Mouse (Mus musculus): Measurements from ENCODE around the gene Tsfm. TPM values are rescaled to one million over a fixed set of nuclear protein-coding genes. Genes with fewer than 3 reads are reported as not detected.

Tsfm gene
- polyA plus RNA-seq, 1 experiment from 2014 or later: 69.6 TPM

GRCm38 (mm10) chr10:126991676-126992075 is 39.0 kb downstream of the Tsfm start:
- no peak for ATAC-seq (ENCODE audit: insufficient number of reproducible peaks, low FRiP score, low TSS enrichment, low read depth)
- Histone ChIP-seq H3K36me3 (peaks cover 57% of the 10 kb centered on the region), H3K9ac (no peak overlapping the region), H3K27me3 (no peaks in the 10 kb centered on the region), H3K4me3 (no peak overlapping the region), H3K4me2 (no peak overlapping the region), H3K9me3 (no peaks in the 10 kb centered on the region), H3K27ac (no peak overlapping the region), H3K4me1 (peaks cover 57% of the 10 kb centered on the region)
- 47% methylated on average over 3 of the region's 3 CpGs for WGBS

- peaks cover 67% of the 10 kb centered on the region for H3K4me1 ChIP-seq
Observed at GRCm38 (mm10) chr10:126990313-126991056, 40.2 kb downstream of the Tsfm start.

GRCm38 (mm10) chr10:126988513-126989165 is 42.0 kb downstream of the Tsfm start:
- Histone ChIP-seq H3K36me3 (peaks cover 31% of the 10 kb centered on the region), H3K4me3 (no peak overlapping the region), H3K4me2 (no peak overlapping the region), H3K9ac (no peak overlapping the region), H3K4me1 (peaks cover 81% of the 10 kb centered on the region), H3K9me3 (no peaks in the 10 kb centered on the region), H3K27me3 (no peaks in the 10 kb centered on the region), H3K27ac (peak overlapping the region; percentile 100)
- no peak for ATAC-seq (ENCODE audit: insufficient number of reproducible peaks, low FRiP score, low TSS enrichment, low read depth)
- 54% methylated on average over 5 of the region's 5 CpGs for WGBS

More at GRCm38 (mm10) chr10:126990313-126991056, 40.2 kb downstream of the Tsfm start:
- no peaks in the 10 kb centered on the region for H3K9me3 ChIP-seq
- peak; percentile 64; the same call in 1 of the 2 replicates for ATAC-seq (ENCODE audit: insufficient number of reproducible peaks, low FRiP score, low TSS enrichment, low read depth)
- H3K4me3 ChIP-seq: no peak overlapping the region
- H3K4me2 ChIP-seq: no peak overlapping the region
- 50% methylated on average over 7 of the region's 7 CpGs for WGBS
- H3K36me3 ChIP-seq: peaks cover 49% of the 10 kb centered on the region
- H3K27ac ChIP-seq: peak overlapping the region; percentile 73
- H3K9ac ChIP-seq: no peak overlapping the region
- no peaks in the 10 kb centered on the region for H3K27me3 ChIP-seq

- Histone ChIP-seq H3K27ac (peak overlapping the region; percentile 100), H3K9me3 (no peaks in the 10 kb centered on the region), H3K36me3 (peaks cover 19% of the 10 kb centered on the region), H3K4me1 (peaks cover 93% of the 10 kb centered on the region), H3K27me3 (no peaks in the 10 kb centered on the region), H3K4me2 (peak overlapping the region; percentile 24), H3K4me3 (0 out of 2 replicates have a peak overlapping the region, but pooled peaks have one; percentile 1), H3K9ac (0 out of 2 replicates have a peak overlapping the region, but pooled peaks have one; percentile 26)
- ATAC-seq (ENCODE audit: insufficient number of reproducible peaks, low FRiP score, low TSS enrichment, low read depth): no peak
- WGBS: 48% methylated on average over 8 of the region's 8 CpGs
Observed at GRCm38 (mm10) chr10:126987183-126988118, 43.2 kb downstream of the Tsfm start.

- Histone ChIP-seq H3K27ac (peak overlapping the region; percentile 100), H3K27me3 (no peaks in the 10 kb centered on the region), H3K4me1 (peaks cover 99% of the 10 kb centered on the region), H3K4me3 (no peak overlapping the region), H3K9me3 (no peaks in the 10 kb centered on the region), H3K9ac (no peak overlapping the region), H3K36me3 (peaks cover 11% of the 10 kb centered on the region), H3K4me2 (peak overlapping the region; percentile 24; the same call in 1 of the 2 replicates)
- ATAC-seq (ENCODE audit: insufficient number of reproducible peaks, low FRiP score, low TSS enrichment, low read depth): peak; percentile 59
- 17% methylated on average over 4 of the region's 4 CpGs for WGBS
Observed at GRCm38 (mm10) chr10:126986541-126986961, 44.1 kb downstream of the Tsfm start.

- no peak overlapping the region for H3K9ac ChIP-seq
- WGBS: 90% methylated on average over 9 of the region's 9 CpGs
- H3K4me1 ChIP-seq: peaks cover 99% of the 10 kb centered on the region
- no peak for ATAC-seq (ENCODE audit: insufficient number of reproducible peaks, low FRiP score, low TSS enrichment, low read depth)
- H3K4me2 ChIP-seq: peak overlapping the region; percentile 24; the same call in 1 of the 2 replicates
- no peak overlapping the region for H3K4me3 ChIP-seq
- no peaks in the 10 kb centered on the region for H3K27me3 ChIP-seq
- no peaks in the 10 kb centered on the region for H3K9me3 ChIP-seq
- peak overlapping the region; percentile 100 for H3K27ac ChIP-seq
- peaks cover 3% of the 10 kb centered on the region; the same call in 1 of the 2 replicates for H3K36me3 ChIP-seq
Observed at GRCm38 (mm10) chr10:126985579-126985978, 45.1 kb downstream of the Tsfm start.

GRCm38 (mm10) chr10:126985127-126985526 is 45.5 kb downstream of the Tsfm start:
- peak overlapping the region; percentile 100 for H3K27ac ChIP-seq
- no peaks in the 10 kb centered on the region for H3K27me3 ChIP-seq
- H3K36me3 ChIP-seq: peaks cover 3% of the 10 kb centered on the region; the same call in 1 of the 2 replicates
- 0 out of 2 replicates have a peak overlapping the region, but pooled peaks have one; percentile 5 for H3K9ac ChIP-seq
- no peak for ATAC-seq (ENCODE audit: insufficient number of reproducible peaks, low FRiP score, low TSS enrichment, low read depth)
- no peaks in the 10 kb centered on the region for H3K9me3 ChIP-seq
- peaks cover 94% of the 10 kb centered on the region for H3K4me1 ChIP-seq
- WGBS: 61% methylated on average over 4 of the region's 4 CpGs
- H3K4me2 ChIP-seq: peak overlapping the region; percentile 91
- H3K4me3 ChIP-seq: no peak overlapping the region

- 15% methylated on average over 5 of the region's 5 CpGs for WGBS
- Histone ChIP-seq H3K4me1 (peaks cover 87% of the 10 kb centered on the region), H3K36me3 (peaks cover 3% of the 10 kb centered on the region; the same call in 1 of the 2 replicates), H3K27ac (peak overlapping the region; percentile 100), H3K27me3 (no peaks in the 10 kb centered on the region), H3K4me2 (peak overlapping the region; percentile 91), H3K9me3 (no peaks in the 10 kb centered on the region), H3K4me3 (0 out of 2 replicates have a peak overlapping the region, but pooled peaks have one; percentile 1), H3K9ac (peak overlapping the region; percentile 23; the same call in 1 of the 2 replicates)
- ATAC-seq (ENCODE audit: insufficient number of reproducible peaks, low FRiP score, low TSS enrichment, low read depth): no peak
Observed at GRCm38 (mm10) chr10:126984189-126985004, 46.2 kb downstream of the Tsfm start.

- 28% methylated on average over 14 of the region's 14 CpGs for WGBS
- no peaks in the 10 kb centered on the region for H3K36me3 ChIP-seq
- H3K27ac ChIP-seq: peak overlapping the region; percentile 100
- 0 out of 2 replicates have a peak overlapping the region, but pooled peaks have one; percentile 7 for H3K9ac ChIP-seq
- H3K4me1 ChIP-seq: peaks cover 76% of the 10 kb centered on the region
- no peaks in the 10 kb centered on the region for H3K9me3 ChIP-seq
- ATAC-seq (ENCODE audit: insufficient number of reproducible peaks, low FRiP score, low TSS enrichment, low read depth): no peak
- no peaks in the 10 kb centered on the region for H3K27me3 ChIP-seq
- H3K4me2 ChIP-seq: peak overlapping the region; percentile 91
- peak overlapping the region; percentile 86 for H3K4me3 ChIP-seq
Observed at GRCm38 (mm10) chr10:126983193-126983725, 47.4 kb downstream of the Tsfm start.

GRCm38 (mm10) chr10:126981746-126982145 is 48.9 kb downstream of the Tsfm start:
- WGBS: 35% methylated on average over 3 of the region's 3 CpGs
- H3K9me3 ChIP-seq: no peaks in the 10 kb centered on the region
- 0 out of 2 replicates have a peak overlapping the region, but pooled peaks have one; percentile 37 for H3K9ac ChIP-seq
- H3K4me2 ChIP-seq: peak overlapping the region; percentile 91
- H3K36me3 ChIP-seq: no peaks in the 10 kb centered on the region
- no peak for ATAC-seq (ENCODE audit: insufficient number of reproducible peaks, low FRiP score, low TSS enrichment, low read depth)
- H3K27me3 ChIP-seq: no peaks in the 10 kb centered on the region
- H3K4me1 ChIP-seq: peaks cover 68% of the 10 kb centered on the region
- peak overlapping the region; percentile 86 for H3K4me3 ChIP-seq
- peak overlapping the region; percentile 100; the same call in 1 of the 2 replicates for H3K27ac ChIP-seq
